Mouse (Mus musculus): Measurements from ENCODE around the gene Npr1. TPM values are rescaled to one million over a fixed set of nuclear protein-coding genes. Genes with fewer than 3 reads are reported as not detected.

The Npr1 gene
- polyA plus RNA-seq, 1 experiment from 2014 or later = 3.8 TPM

DNA sequence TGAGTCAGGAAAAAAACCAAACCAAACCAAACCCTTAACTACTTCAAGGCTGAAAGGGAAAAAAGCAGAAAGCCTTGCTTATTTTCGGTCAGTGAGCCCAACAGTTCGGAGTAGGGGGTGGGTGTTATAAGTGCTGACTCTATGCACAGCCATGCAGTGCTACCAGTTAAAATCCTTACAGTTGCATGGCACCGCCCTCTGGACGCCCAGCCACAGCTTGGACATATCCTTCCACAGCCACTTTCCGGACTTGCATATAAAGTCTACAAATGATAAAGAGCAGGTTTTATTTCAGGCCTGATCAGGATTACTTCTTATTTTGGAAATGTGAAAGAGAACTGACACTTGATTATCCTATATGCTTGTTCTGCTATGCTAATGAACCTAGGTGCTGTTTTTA lies 39.5 kb upstream of the Npr1 start:
- no peaks in the 10 kb centered on the region for H3K9me3 ChIP-seq (replicated peaks)
- no peaks in the 10 kb centered on the region for H3K27me3 ChIP-seq
- H3K36me3 ChIP-seq = peaks cover 66% of the 10 kb centered on the region
- no peak overlapping the region for H3K9ac ChIP-seq
- WGBS = 94% methylated on average over 5 of the region's 5 CpGs
- no peak overlapping the region for H3K4me2 ChIP-seq (replicated peaks)
- H3K27ac ChIP-seq = no peak overlapping the region
- no peak for ATAC-seq (ENCODE audit: low FRiP score)
- H3K4me1 ChIP-seq = peaks cover 13% of the 10 kb centered on the region
- no peak overlapping the region for H3K4me3 ChIP-seq

DNA sequence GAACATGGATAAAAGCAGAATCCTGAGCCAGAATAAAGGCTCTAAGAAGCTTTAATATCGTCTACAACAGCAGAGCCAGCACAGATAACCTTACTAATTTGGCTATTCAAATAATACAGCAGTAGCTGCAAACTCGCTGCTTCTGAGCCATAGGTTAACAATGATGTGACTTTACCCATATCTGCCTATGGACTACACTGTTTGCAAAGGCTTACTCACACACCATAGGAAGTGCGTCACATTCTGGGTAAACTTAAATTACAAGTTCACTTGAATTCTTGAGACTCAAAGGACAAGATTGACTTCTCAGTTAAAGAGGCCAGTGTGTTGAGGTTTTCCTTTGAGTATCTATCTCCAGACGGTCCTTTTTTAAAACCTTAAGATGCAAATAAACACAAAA lies 37.8 kb upstream of the Npr1 start:
- Histone ChIP-seq H3K27me3 (no peaks in the 10 kb centered on the region), H3K4me1 (peaks cover 13% of the 10 kb centered on the region), H3K4me3 (no peak overlapping the region), H3K9ac (no peak overlapping the region), H3K4me2 (replicated peaks) (no peak overlapping the region), H3K36me3 (peaks cover 84% of the 10 kb centered on the region), H3K27ac (no peak overlapping the region), H3K9me3 (replicated peaks) (no peaks in the 10 kb centered on the region)
- ATAC-seq (ENCODE audit: low FRiP score) = no peak
- 90% methylated on average over 4 of the region's 4 CpGs for WGBS

GRCm38 (mm10) chr3:90497597-90497996 lies 31.9 kb upstream of the Npr1 start:
- Histone ChIP-seq H3K27me3 (no peaks in the 10 kb centered on the region), H3K9ac (no peak overlapping the region), H3K27ac (no peak overlapping the region), H3K36me3 (peaks cover 75% of the 10 kb centered on the region), H3K4me1 (no peaks in the 10 kb centered on the region), H3K9me3 (replicated peaks) (no peaks in the 10 kb centered on the region), H3K4me3 (no peak overlapping the region), H3K4me2 (replicated peaks) (no peak overlapping the region)
- no peak for ATAC-seq (ENCODE audit: low FRiP score)

DNA sequence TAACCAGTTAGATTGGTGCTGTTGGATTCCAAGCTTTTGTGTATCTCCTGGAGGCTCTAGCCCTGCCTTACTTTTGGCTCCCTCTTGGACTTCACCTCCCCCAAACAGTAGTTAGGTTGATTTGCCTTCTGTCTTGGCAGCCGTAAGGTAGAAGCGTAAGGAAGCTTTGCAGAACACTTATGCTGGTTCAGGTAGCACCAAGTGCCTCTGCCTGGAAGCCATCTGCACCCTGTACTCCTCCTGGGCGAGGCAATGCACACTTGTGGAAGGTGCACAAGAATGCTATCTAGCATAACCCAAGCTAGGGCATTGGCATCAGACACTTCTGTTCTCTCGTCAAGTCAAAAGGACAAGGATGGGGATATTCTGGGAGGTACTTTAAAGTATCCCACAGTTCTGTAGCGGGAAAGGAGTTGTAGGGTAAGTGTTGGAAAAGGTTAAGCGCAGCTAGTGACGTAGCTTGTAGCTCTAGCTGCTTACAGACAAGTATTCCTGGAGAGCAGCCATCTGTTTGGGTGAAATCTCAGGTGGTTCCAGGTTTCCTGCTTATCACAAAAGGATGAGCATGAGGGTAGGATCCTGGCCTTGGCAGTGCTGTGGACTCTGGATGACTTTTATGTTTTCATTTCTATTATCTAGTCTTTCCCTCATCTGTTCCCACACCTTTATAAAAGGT lies 30.3 kb upstream of the Npr1 start:
- H3K36me3 ChIP-seq = peaks cover 59% of the 10 kb centered on the region
- 95% methylated on average over 7 of the region's 7 CpGs for WGBS
- no peaks in the 10 kb centered on the region for H3K9me3 ChIP-seq (replicated peaks)
- H3K4me1 ChIP-seq = no peaks in the 10 kb centered on the region
- no peak overlapping the region for H3K4me3 ChIP-seq
- H3K4me2 ChIP-seq (replicated peaks) = no peak overlapping the region
- H3K27ac ChIP-seq = no peak overlapping the region
- no peak overlapping the region for H3K9ac ChIP-seq
- ATAC-seq (ENCODE audit: low FRiP score) = no peak
- no peaks in the 10 kb centered on the region for H3K27me3 ChIP-seq

DNA sequence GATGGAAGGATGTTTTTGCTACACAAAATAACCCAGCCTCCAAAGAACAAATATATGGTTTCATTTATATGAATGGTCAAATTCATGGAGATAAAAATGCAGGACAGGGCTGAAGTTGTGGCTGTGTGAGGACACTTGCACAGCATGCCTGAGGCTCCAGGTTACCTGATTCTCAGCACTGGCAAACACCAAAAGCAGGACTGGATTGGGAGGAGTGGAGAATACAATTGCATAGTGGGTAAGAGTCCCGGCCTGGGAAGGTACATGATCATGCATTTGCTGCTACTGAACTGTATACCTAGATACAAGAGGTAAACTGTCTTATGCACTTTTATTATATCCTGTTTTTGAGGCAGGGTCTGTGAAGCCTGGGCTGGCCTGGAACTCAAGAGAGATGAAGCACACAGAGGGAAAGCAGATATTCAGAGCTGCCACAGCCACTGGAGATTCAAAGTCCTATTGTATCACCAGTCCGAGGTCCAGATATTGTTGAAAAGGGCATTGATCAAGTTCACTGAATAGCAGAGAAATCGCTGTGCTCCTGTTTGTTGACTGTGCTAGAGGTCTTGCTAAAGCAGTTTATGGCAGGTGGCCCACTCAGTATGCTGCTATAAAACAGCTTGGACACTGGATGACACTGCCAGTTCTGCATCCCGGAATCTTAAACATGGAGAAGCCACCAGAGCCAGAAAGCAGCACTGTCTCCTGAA lies 28.3 kb upstream of the Npr1 start:
- no peak for ATAC-seq (ENCODE audit: low FRiP score)
- Histone ChIP-seq H3K4me3 (no peak overlapping the region), H3K27ac (no peak overlapping the region), H3K36me3 (peaks cover 44% of the 10 kb centered on the region), H3K4me2 (replicated peaks) (no peak overlapping the region), H3K27me3 (no peaks in the 10 kb centered on the region), H3K9ac (no peak overlapping the region), H3K9me3 (replicated peaks) (no peaks in the 10 kb centered on the region), H3K4me1 (peaks cover 6% of the 10 kb centered on the region)
- WGBS = 60% methylated on average over 4 of the region's 4 CpGs

- H3K4me1 ChIP-seq = peaks cover 6% of the 10 kb centered on the region
- no peak overlapping the region for H3K4me3 ChIP-seq
- H3K4me2 ChIP-seq (replicated peaks) = no peak overlapping the region
- H3K9ac ChIP-seq = no peak overlapping the region
- H3K36me3 ChIP-seq = peaks cover 43% of the 10 kb centered on the region
- ATAC-seq (ENCODE audit: low FRiP score) = peak; percentile 29
- WGBS = 40% methylated on average over 2 of the region's 2 CpGs
- no peak overlapping the region for H3K27ac ChIP-seq
- no peaks in the 10 kb centered on the region for H3K27me3 ChIP-seq
- no peaks in the 10 kb centered on the region for H3K9me3 ChIP-seq (replicated peaks)
Measured at GRCm38 (mm10) chr3:90491350-90491749, 25.7 kb upstream of the Npr1 start.

GRCm38 (mm10) chr3:90490696-90491256 lies 25.1 kb upstream of the Npr1 start, which contains the start of gene Snapin:
TSS of gene Snapin (minus strand) at chr3:90491033.
- 1% methylated on average over 36 of the region's 37 CpGs for WGBS
- Histone ChIP-seq H3K27me3 (no peaks in the 10 kb centered on the region), H3K27ac (peak within 1 kb of the TSS; percentile 58; the same call in 1 of the 2 replicates), H3K4me2 (replicated peaks) (peak within 1 kb of the TSS; percentile 62), H3K36me3 (peaks cover 43% of the 10 kb centered on the region), H3K9ac (peak within 1 kb of the TSS; percentile 67), H3K4me1 (peaks cover 6% of the 10 kb centered on the region), H3K4me3 (peak within 1 kb of the TSS; percentile 71), H3K9me3 (replicated peaks) (no peaks in the 10 kb centered on the region)
- ATAC-seq (ENCODE audit: low FRiP score) = peak; percentile 98

DNA sequence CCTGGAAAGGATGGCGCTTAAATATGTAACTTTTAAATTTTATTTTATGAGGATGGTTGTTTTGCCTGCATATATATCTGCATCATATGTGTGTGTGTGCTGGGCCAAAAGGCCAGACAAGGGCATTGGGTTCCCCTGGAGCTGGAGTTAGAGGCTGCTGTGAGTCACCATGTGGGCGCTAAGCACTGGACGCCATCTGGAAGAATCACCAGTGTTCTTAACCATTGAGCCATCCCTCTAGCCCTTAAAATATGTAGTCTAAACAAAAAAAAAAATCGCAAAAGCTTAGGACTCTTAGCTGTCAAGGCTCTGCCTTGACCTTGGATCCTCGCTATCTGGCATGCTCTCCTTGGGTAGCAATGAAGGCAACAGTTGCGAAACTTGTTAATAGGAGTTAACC lies 22.9 kb upstream of the Npr1 start:
- 93% methylated on average over 6 of the region's 6 CpGs for WGBS
- no peak overlapping the region for H3K4me2 ChIP-seq (replicated peaks)
- H3K9ac ChIP-seq = no peak overlapping the region
- H3K4me1 ChIP-seq = peaks cover 6% of the 10 kb centered on the region
- H3K27me3 ChIP-seq = no peaks in the 10 kb centered on the region
- ATAC-seq (ENCODE audit: low FRiP score) = no peak
- H3K9me3 ChIP-seq (replicated peaks) = no peaks in the 10 kb centered on the region
- H3K4me3 ChIP-seq = no peak overlapping the region
- no peak overlapping the region for H3K27ac ChIP-seq
- peaks cover 53% of the 10 kb centered on the region for H3K36me3 ChIP-seq

DNA sequence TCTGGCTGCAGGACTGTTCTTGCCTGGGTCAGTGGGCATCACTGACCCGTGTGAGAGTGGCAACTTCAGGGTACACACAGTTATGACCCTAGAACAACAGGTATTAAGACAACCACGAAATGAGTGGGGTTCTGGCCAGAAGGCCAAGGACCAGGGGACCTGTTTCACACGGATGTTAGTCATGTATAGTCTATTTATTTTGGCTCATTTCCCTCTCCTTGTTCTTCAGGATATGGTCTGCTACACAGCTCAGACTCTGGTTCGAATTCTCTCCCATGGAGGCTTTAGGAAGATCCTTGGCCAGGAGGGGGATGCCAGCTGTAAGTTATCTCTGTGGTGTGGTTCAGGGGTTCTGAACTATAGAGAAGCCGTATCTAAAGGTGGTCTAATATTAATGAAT lies 21.3 kb upstream of the Npr1 start:
- H3K27ac ChIP-seq = no peak overlapping the region
- WGBS = 77% methylated on average over 5 of the region's 5 CpGs
- H3K4me2 ChIP-seq (replicated peaks) = no peak overlapping the region
- H3K27me3 ChIP-seq = no peaks in the 10 kb centered on the region
- H3K9me3 ChIP-seq (replicated peaks) = no peaks in the 10 kb centered on the region
- peaks cover 69% of the 10 kb centered on the region for H3K36me3 ChIP-seq
- H3K4me3 ChIP-seq = no peak overlapping the region
- H3K9ac ChIP-seq = no peak overlapping the region
- peaks cover 6% of the 10 kb centered on the region for H3K4me1 ChIP-seq
- no peak for ATAC-seq (ENCODE audit: low FRiP score)

- ATAC-seq (ENCODE audit: low FRiP score) = peak; percentile 99
- Histone ChIP-seq H3K27ac (peak within 1 kb of the TSS; percentile 89), H3K9ac (peak within 1 kb of the TSS; percentile 86), H3K36me3 (peaks cover 32% of the 10 kb centered on the region), H3K27me3 (no peaks in the 10 kb centered on the region), H3K4me2 (replicated peaks) (peak within 1 kb of the TSS; percentile 84), H3K9me3 (replicated peaks) (no peaks in the 10 kb centered on the region), H3K4me3 (peak within 1 kb of the TSS; percentile 73), H3K4me1 (peaks cover 7% of the 10 kb centered on the region)
- WGBS = under 1% methylated on average over 45 of the region's 45 CpGs
Measured at GRCm38 (mm10) chr3:90475831-90476611, 10.4 kb upstream of the Npr1 start, which contains the start of gene Ilf2. TSS of gene Ilf2 (plus strand) at chr3:90476126.

- Histone ChIP-seq H3K4me3 (peak overlapping the region; percentile 17; the same call in 1 of the 2 replicates), H3K4me2 (replicated peaks) (no peak overlapping the region), H3K9ac (no peak overlapping the region), H3K36me3 (peaks cover 25% of the 10 kb centered on the region), H3K27ac (no peak overlapping the region), H3K4me1 (peaks cover 7% of the 10 kb centered on the region), H3K9me3 (replicated peaks) (no peaks in the 10 kb centered on the region), H3K27me3 (no peaks in the 10 kb centered on the region)
- peak; percentile 35 for ATAC-seq (ENCODE audit: low FRiP score)
- WGBS = 44% methylated on average over 16 of the region's 16 CpGs
Measured at GRCm38 (mm10) chr3:90475151-90475830, 9.6 kb upstream of the Npr1 start.

DNA sequence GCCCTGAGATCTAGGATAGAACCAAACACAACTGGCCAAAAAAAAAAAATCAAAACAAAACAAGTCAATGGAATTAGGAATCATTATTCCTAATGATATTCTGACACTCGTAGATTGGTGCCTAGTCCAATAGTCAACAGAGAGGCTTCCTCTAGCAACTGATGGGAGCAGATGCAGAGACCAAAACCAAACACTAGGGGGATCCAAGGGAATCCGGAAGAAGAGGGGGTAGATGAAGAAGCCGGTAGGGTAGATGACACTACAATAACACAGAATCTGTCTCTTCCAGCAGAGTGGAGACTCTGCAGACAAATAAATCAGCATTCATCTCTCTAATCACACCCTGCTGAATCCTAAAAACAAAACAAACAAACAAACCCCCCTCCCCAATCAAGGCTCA lies 6.5 kb upstream of the Npr1 start:
- H3K9ac ChIP-seq = no peak overlapping the region
- H3K9me3 ChIP-seq (replicated peaks) = no peaks in the 10 kb centered on the region
- H3K4me2 ChIP-seq (replicated peaks) = no peak overlapping the region
- no peak overlapping the region for H3K27ac ChIP-seq
- H3K4me1 ChIP-seq = peaks cover 5% of the 10 kb centered on the region
- WGBS = 31% methylated on average over 3 of the region's 3 CpGs
- H3K27me3 ChIP-seq = no peaks in the 10 kb centered on the region
- no peaks in the 10 kb centered on the region for H3K36me3 ChIP-seq
- H3K4me3 ChIP-seq = no peak overlapping the region
- no peak for ATAC-seq (ENCODE audit: low FRiP score)
